Mouse (Mus musculus): ENCODE data around the gene Ftl1. TPM values are rescaled to one million over a fixed set of nuclear protein-coding genes. Genes with fewer than 3 reads are reported as not detected.
"Not testable (repeated sequence)": the region's sequence is repeated elsewhere in the genome, so short reads cannot be mapped to it uniquely, and the experiment has no call there.

Ftl1 gene
- polyA plus RNA-seq, 1 experiment from 2014 or later: 5,518 TPM

DNA sequence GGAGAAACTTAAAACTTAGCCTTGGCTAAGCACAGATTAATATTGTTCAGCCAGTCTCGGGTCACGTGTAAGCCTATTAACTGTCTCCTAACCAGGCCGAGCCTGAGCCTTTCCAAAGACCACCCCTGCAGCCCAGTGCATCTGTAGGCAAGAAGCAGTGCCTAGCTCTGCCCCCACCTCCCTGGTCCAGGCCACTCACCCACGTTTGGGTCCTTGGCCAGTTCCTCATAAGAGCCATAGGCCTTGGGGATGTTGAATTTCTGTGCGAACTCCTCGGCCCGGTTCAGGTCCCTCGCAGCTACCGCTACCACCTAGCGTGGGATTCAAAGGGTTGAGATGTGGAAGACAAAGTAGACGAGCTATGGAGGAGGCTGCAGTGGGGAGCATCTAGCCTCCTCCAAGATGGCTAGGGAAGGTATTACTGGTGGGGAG lies 28.2 kb upstream of the Ftl1 start:
- H3K4me1 ChIP-seq (ENCODE audit: insufficient read depth): peaks cover 42% of the 10 kb centered on the region
- DNase-seq (no peak), ATAC-seq (no peak)
- no peaks in the 10 kb centered on the region for H3K27me3 ChIP-seq (ENCODE audit: insufficient read depth, low read length)
- H3K36me3 ChIP-seq (replicated peaks; ENCODE audit: insufficient read depth, low read length): peaks cover 5% of the 10 kb centered on the region
- peak overlapping the region; percentile 74 for H3K9ac ChIP-seq (replicated peaks)
- WGBS (ENCODE audit: insufficient replicate concordance): 53% methylated on average over 11 of the region's 11 CpGs
- peak overlapping the region; percentile 82 for H3K4me2 ChIP-seq (ENCODE audit: low read depth, low read length)
- peak overlapping the region; percentile 73 for H3K27ac ChIP-seq (ENCODE audit: low read depth)
- H3K9me3 ChIP-seq (ENCODE audit: low read length): no peaks in the 10 kb centered on the region
- peak overlapping the region; percentile 60 for H3K4me3 ChIP-seq (ENCODE audit: low read depth, low read length)
- TF ChIP-seq EP300 (IDR thresholded peaks at IDR 0.05; ENCODE audit: low read depth): no peak
- no peak for TF ChIP-seq CTCF (IDR thresholded peaks at IDR 0.05; ENCODE audit: low read depth)

DNA sequence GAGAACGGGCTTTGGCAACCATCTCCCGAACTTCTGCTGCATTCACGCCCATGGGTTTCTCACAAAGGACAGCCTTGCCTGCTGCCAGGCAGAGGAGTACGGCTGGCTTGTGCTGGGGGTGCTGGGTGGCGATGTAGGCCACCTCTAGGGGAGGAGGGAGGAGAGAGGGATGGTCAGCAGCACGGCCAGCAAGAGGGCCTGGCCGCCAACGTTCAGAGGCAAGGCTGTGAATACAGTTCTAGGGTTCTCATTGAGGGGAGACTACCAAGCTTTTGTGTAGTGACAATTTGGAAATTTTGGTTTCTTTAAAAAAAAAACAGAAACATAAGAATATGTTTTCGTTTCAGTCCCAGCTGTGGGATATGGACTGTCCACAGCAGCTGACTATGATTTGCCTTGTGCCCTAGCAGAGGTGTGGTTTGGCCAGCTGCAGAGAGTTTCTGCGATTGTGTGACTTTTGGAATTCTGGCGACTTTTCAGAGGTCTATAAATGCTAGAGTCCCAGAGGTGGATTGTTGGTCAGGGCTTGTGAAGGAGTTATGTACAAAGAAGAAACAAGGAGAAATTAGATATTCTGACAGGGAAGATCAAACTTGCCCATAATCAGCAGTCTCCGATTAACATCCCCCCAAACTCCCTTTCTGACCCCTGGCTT lies 27.2 kb upstream of the Ftl1 start, which contains the start of gene Gm45808:
Gene Gm45808, minus strand, starts transcription at position 51 of the 655 bp plus-strand sequence.
- H3K4me1 ChIP-seq (ENCODE audit: insufficient read depth): peaks cover 40% of the 10 kb centered on the region

DNA sequence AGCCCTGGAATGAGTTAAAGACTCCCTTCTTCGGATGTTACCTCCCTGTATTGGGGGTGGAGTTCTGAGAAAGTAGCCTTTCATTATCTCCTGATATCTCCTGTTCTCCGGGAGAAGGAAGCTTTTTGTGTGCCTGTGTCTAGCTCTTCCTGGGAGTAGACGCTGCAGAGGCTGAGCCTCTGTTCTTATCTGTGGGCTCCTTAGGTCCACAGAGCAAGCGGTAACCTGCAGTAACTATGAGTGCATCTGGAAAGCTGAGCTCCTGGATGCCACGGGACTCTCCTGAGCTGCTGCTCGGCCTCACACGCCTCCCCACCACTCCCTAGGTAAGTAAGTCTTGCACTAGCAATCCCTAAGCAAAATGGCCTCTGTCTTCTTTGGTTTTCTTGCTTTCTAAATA lies 26.5 kb upstream of the Ftl1 start:
- peaks cover 39% of the 10 kb centered on the region for H3K4me1 ChIP-seq (ENCODE audit: insufficient read depth)
- no peak for DNase-seq

More for the DNA sequence above, 27.2 kb upstream of the Ftl1 start, which contains the start of gene Gm45808:
- WGBS (ENCODE audit: insufficient replicate concordance): 73% methylated on average over 12 of the region's 12 CpGs
- H3K4me3 ChIP-seq (ENCODE audit: low read depth, low read length): no peak within 1 kb of the TSS
- no peaks in the 10 kb centered on the region for H3K9me3 ChIP-seq (ENCODE audit: low read length)
- TF ChIP-seq CTCF (IDR thresholded peaks at IDR 0.05; ENCODE audit: low read depth) (no peak), EP300 (IDR thresholded peaks at IDR 0.05; ENCODE audit: low read depth) (no peak)
- 0 out of 2 replicates have a peak within 1 kb of the TSS, but pooled peaks have one; percentile 73 for H3K27ac ChIP-seq (ENCODE audit: low read depth)
- H3K9ac ChIP-seq (replicated peaks): no peak within 1 kb of the TSS
- H3K4me2 ChIP-seq (ENCODE audit: low read depth, low read length): peak within 1 kb of the TSS; percentile 82; the same call in 1 of the 2 replicates
- no peak for DNase-seq
- H3K36me3 ChIP-seq (replicated peaks; ENCODE audit: insufficient read depth, low read length): peaks cover 4% of the 10 kb centered on the region; the same call in 1 of the 2 replicates
- no peaks in the 10 kb centered on the region for H3K27me3 ChIP-seq (ENCODE audit: insufficient read depth, low read length)
- ATAC-seq: no peak

DNA sequence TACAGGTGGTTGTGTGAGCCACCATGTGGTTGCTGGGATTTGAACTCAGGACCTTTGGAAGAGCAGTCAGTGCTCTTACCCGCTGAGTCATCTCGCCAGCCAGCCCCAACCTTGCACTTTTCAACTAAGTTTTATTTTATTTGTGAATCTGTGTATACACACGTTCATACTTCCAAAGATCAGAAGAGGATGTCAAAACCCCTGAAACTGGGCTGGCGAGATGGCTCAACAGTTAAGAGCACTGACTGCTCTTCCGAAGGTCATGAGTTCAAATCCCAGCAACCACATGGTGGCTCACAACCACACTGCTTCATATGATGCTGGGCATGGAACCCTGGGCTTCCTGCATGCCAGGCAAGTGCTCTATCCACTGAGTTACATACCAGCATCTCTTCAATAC lies 25.3 kb upstream of the Ftl1 start:
- H3K36me3 ChIP-seq (replicated peaks; ENCODE audit: insufficient read depth, low read length); DNase-seq; H3K9me3 ChIP-seq (ENCODE audit: low read length); H3K4me2 ChIP-seq (ENCODE audit: low read depth, low read length); H3K27ac ChIP-seq (ENCODE audit: low read depth); ATAC-seq; H3K9ac ChIP-seq (replicated peaks); H3K4me3 ChIP-seq (ENCODE audit: low read depth, low read length); H3K27me3 ChIP-seq (ENCODE audit: insufficient read depth, low read length): not testable (repeated sequence)
- H3K4me1 ChIP-seq (ENCODE audit: insufficient read depth): peaks cover 29% of the 10 kb centered on the region
- 83% methylated on average over 5 of the region's 5 CpGs for WGBS (ENCODE audit: insufficient replicate concordance)

More for the DNA sequence above, 26.5 kb upstream of the Ftl1 start:
- Histone ChIP-seq H3K9me3 (ENCODE audit: low read length) (no peaks in the 10 kb centered on the region), H3K4me3 (ENCODE audit: low read depth, low read length) (no peak overlapping the region), H3K36me3 (replicated peaks; ENCODE audit: insufficient read depth, low read length) (peaks cover 4% of the 10 kb centered on the region; the same call in 1 of the 2 replicates), H3K27ac (ENCODE audit: low read depth) (no peak overlapping the region), H3K9ac (replicated peaks) (no peak overlapping the region), H3K4me2 (ENCODE audit: low read depth, low read length) (no peak overlapping the region), H3K27me3 (ENCODE audit: insufficient read depth, low read length) (no peaks in the 10 kb centered on the region)
- TF ChIP-seq CTCF (IDR thresholded peaks at IDR 0.05; ENCODE audit: low read depth) (no peak), EP300 (IDR thresholded peaks at IDR 0.05; ENCODE audit: low read depth) (no peak)
- 57% methylated on average over 7 of the region's 7 CpGs for WGBS (ENCODE audit: insufficient replicate concordance)
- no peak for ATAC-seq

DNA sequence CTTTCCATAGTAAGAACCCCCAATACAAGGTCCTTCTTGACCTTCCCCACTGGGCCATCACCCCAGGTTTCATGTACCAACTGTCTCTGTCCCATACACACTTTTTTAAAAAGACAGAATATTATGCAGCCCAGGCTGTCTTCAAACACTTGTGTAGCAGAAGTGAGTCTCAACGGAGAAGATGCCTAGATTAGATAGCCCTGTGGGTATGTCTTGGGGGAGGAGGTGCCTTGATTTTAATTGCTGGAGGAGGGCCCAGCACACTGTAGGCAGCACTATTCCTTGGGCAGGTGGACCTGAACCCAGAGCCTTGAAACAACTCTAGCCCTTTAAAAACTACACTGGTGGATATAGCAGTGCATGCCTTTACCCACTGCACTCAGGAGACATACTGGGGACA lies 22.5 kb upstream of the Ftl1 start:
- peaks cover 10% of the 10 kb centered on the region; the same call in 1 of the 2 replicates for H3K4me1 ChIP-seq (ENCODE audit: insufficient read depth)
- no peak overlapping the region for H3K4me3 ChIP-seq (ENCODE audit: low read depth, low read length)
- no peak overlapping the region for H3K27ac ChIP-seq (ENCODE audit: low read depth)
- DNase-seq (no peak), ATAC-seq (no peak)
- 70% methylated on average over 1 of the region's 1 CpGs for WGBS (ENCODE audit: insufficient replicate concordance)
- no peaks in the 10 kb centered on the region for H3K9me3 ChIP-seq (ENCODE audit: low read length)
- no peak overlapping the region for H3K9ac ChIP-seq (replicated peaks)
- no peak overlapping the region for H3K4me2 ChIP-seq (ENCODE audit: low read depth, low read length)
- peaks cover 4% of the 10 kb centered on the region; the same call in 1 of the 2 replicates for H3K36me3 ChIP-seq (replicated peaks; ENCODE audit: insufficient read depth, low read length)
- no peak for TF ChIP-seq EP300 (IDR thresholded peaks at IDR 0.05; ENCODE audit: low read depth)
- no peak for TF ChIP-seq CTCF (IDR thresholded peaks at IDR 0.05; ENCODE audit: low read depth)
- H3K27me3 ChIP-seq (ENCODE audit: insufficient read depth, low read length): no peaks in the 10 kb centered on the region

DNA sequence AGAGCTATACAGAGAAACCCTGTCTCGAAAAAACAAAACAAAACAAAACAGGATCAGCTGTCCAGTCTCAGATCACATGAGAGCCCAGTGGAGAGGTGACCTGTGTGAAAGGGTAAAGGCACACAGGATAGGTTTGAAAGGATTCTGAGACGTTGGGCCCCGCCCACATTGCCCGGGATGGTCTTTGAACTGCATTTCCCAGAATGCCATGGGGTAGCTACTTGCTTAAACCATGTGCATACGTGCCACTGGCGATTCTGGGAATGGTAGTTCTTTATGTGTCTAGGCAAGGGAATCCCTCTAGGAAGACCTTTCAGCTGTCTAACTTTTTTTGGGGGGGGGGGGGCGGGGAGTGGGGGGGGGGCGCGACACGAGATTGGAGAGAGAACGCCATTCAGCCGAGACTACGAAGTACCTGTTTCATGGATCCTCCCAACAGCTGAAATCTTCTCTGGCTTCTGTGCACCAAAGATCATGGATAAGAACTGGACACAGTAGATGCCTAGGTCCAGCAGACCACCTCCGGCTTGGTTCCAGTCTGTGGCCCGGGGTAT lies 21.8 kb upstream of the Ftl1 start, which contains the start of gene Tulp2:
Gene Tulp2, plus strand, starts transcription at position 504 of the 554 bp plus-strand sequence.
- Histone ChIP-seq H3K27me3 (ENCODE audit: insufficient read depth, low read length) (no peaks in the 10 kb centered on the region), H3K4me3 (ENCODE audit: low read depth, low read length) (no peak within 1 kb of the TSS), H3K36me3 (replicated peaks; ENCODE audit: insufficient read depth, low read length) (peaks cover under 1% of the 10 kb centered on the region; the same call in 1 of the 2 replicates), H3K4me1 (ENCODE audit: insufficient read depth) (peaks cover 7% of the 10 kb centered on the region; the same call in 1 of the 2 replicates), H3K4me2 (ENCODE audit: low read depth, low read length) (no peak within 1 kb of the TSS), H3K9ac (replicated peaks) (no peak within 1 kb of the TSS), H3K27ac (ENCODE audit: low read depth) (no peak within 1 kb of the TSS), H3K9me3 (ENCODE audit: low read length) (no peaks in the 10 kb centered on the region)
- TF ChIP-seq EP300 (IDR thresholded peaks at IDR 0.05; ENCODE audit: low read depth) (no peak), CTCF (IDR thresholded peaks at IDR 0.05; ENCODE audit: low read depth) (no peak)
- DNase-seq (peak; percentile 77), ATAC-seq (peak; percentile 86)
- WGBS (ENCODE audit: insufficient replicate concordance): 49% methylated on average over 14 of the region's 15 CpGs

DNA sequence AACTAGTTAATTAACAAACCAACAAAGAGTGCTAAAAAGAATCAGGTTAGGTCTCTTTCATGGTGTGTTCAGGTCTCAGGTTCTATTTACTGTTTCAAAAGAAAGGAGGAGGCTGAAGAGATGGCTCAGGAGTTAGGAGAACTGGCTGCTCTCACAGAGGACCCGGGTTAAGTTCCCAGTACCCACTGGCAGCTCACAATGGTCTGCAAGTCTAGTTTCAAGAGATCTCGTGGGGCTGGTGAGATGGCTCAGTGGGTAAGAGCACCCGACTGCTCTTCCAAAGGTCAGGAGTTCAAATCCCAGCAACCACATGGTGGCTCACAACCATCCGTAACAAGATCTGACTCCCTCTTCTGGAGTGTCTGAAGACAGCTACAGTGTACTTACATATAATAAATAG lies 20.6 kb upstream of the Ftl1 start:
- not testable (repeated sequence) for H3K27me3 ChIP-seq (ENCODE audit: insufficient read depth, low read length); H3K4me2 ChIP-seq (ENCODE audit: low read depth, low read length); H3K27ac ChIP-seq (ENCODE audit: low read depth); DNase-seq; H3K36me3 ChIP-seq (replicated peaks; ENCODE audit: insufficient read depth, low read length); ATAC-seq; H3K4me3 ChIP-seq (ENCODE audit: low read depth, low read length); H3K9me3 ChIP-seq (ENCODE audit: low read length); H3K9ac ChIP-seq (replicated peaks); H3K4me1 ChIP-seq (ENCODE audit: insufficient read depth)
- 66% methylated on average over 3 of the region's 4 CpGs for WGBS (ENCODE audit: insufficient replicate concordance)

Measured in liver, postnatal 0 days (tissue).